Mouse (Mus musculus) spleen, postnatal 10 days (tissue): ENCODE measurements around the gene Elmo3.
A peak's percentile ranks its signal among the peaks of the same experiment; 100 is the strongest.

Experiments used
- DNase-seq, 2 experiments: peaks; one replicate each; pipeline ENCODE4 v3.0.0; 2021 to 2022; ENCODE audit warnings: low spot score in 2 of 2

Elmo3 gene

GRCm38 (mm10) chr8:105298351-105299252 is 6.8 kb upstream of the Elmo3 start:
- peak; percentile 59 to 63 for DNase-seq

- DNase-seq: peak; percentile 77 to 87
Measured at GRCm38 (mm10) chr8:105299962-105300361, 5.4 kb upstream of the Elmo3 start.

DNA sequence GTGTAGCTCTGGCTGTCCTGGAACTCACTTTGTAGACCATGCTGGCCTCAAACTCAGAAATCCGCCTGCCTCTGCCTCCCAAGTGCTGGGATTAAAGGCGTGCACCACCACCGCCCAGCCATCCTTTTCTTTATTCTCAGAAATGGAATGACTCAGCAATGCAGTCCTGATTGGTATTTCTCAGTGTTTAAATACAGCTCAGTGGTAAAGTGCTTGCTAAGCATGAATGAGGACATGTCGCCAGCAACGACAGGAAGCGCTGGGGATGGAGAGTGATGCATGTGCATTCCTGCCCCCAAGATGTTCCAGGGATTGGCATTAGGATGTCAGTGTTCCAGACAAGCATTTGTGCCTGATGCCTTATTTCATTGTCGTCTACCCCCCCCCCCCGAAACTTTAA is 2.0 kb upstream of the Elmo3 start:
- DNase-seq: no peak

DNA sequence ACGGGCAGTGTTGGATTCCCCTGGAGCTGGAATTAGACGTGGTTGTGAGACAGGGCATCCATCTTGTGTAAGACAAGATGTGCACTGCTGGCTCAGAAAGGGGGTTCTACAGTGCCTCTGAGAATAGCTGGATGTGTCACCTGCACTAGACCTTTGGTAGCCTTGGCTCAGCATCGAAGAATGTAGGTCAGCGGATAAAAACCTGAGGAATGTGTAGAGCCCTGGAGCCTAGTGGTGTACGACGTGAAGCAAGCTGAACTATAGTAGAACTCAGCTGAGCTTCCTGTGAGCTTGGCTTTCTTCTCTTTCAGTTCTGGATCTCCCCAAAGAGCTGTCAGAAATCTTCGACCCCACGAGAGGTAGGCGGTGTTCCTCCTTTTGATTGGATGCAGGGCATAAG is 1.5 kb upstream of the Elmo3 start:
- DNase-seq: no peak

- DNase-seq: peak in 1 of 2 experiments; percentile 40
Measured at GRCm38 (mm10) chr8:105304325-105305210, 833 bp upstream of the Elmo3 start.

GRCm38 (mm10) chr8:105306146-105306691 is 818 bp downstream of the Elmo3 start:
- no peak for DNase-seq

- no peak for DNase-seq
Measured at GRCm38 (mm10) chr8:105307670-105308069, 2.3 kb downstream of the Elmo3 start.

GRCm38 (mm10) chr8:105308428-105308827 is 3.0 kb downstream of the Elmo3 start:
- DNase-seq: no peak

DNA sequence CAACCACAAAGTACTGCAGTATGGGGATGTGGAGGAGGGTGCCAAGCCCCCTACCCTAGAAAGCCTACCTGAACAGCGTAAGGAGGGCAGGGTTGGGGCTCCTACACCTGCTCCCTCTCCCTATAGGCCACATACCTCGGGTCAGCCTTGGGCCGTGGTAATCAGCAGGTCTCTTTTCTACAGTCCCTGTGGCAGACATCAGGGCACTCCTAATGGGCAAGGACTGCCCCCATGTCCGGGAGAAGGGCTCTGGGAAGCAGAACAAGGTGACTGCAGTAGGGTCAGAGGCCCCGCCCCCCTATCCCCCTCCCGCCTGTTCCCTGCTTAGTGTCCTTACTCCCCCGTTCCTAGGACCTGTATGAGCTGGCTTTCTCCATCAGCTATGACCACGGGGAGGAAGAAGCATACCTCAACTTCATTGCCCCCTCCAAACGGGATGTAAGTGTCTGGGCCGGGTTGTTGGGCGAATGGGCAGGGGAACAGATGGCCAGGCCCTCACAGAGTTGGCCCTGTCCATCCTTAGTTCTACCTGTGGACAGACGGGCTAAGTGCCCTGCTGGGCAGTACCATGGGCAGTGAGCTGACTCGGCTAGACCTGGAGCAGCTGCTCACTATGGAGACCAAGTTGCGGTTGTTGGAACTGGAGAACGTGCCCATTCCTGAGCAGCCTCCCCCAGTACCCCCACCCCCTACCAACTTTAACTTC is 3.9 kb downstream of the Elmo3 start:
- no peak for DNase-seq

DNA sequence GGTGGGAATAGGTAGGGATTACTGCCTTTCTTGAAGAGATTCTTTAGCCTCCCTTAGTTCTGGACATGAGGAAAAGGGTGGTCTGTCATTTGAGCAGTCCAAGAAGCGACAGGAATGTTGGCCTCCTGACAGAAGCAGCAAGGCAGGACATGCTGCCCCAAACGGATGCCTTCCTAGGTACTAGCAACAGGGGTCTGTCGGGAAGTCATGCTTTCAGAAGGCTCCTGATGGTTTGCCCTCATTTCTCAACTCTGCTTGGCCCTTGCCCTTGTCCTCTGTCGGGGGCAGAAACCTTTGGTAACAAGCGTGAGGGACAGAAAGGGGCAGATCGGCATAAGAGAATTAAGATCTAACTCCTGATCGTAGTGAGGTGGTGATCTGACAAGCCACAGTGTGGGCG is 4.7 kb downstream of the Elmo3 start:
- DNase-seq: no peak

- no peak for DNase-seq
Measured at GRCm38 (mm10) chr8:105311718-105312117, 6.3 kb downstream of the Elmo3 start.

DNA sequence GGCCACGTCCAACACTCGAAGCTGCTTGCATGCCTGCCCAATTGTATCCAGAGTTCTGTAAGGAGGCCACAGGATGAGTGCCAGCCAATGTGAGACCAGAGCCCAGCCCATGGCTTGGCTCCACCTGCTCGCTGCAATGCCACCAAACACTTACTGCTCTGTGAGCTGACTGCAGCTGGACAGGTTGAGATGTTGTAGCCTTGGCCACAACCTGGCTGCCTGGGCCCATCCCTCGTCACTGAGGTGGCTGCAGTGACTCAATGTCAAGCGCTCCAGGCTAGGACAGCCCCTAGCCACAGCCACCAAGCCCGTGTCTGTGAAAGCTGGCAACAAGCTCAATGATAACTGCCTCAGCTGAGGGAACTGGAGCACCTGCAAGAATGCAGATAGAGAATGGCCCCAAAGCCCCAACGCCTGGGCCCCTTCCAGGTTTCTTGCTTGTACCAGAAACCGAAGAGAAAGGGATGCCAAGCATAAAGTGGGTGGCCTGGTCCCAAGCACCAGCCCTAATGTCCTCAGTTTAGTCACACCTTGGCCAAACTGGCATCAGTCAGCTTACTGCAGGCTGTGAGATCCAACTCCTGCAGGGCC is 7.6 kb downstream of the Elmo3 start:
- DNase-seq: no peak

- no peak for DNase-seq
Measured at GRCm38 (mm10) chr8:105313622-105314402, 8.4 kb downstream of the Elmo3 start.

- no peak for DNase-seq
Measured at GRCm38 (mm10) chr8:105315073-105315769, 9.8 kb downstream of the Elmo3 start.

- no peak for DNase-seq
Measured at GRCm38 (mm10) chr8:105317941-105318340, 12.5 kb downstream of the Elmo3 start.

- no peak for DNase-seq
Measured at GRCm38 (mm10) chr8:105318662-105319190, 13.3 kb downstream of the Elmo3 start.

GRCm38 (mm10) chr8:105323183-105323582 is 17.8 kb downstream of the Elmo3 start:
- peak; percentile 58 to 59 for DNase-seq

DNA sequence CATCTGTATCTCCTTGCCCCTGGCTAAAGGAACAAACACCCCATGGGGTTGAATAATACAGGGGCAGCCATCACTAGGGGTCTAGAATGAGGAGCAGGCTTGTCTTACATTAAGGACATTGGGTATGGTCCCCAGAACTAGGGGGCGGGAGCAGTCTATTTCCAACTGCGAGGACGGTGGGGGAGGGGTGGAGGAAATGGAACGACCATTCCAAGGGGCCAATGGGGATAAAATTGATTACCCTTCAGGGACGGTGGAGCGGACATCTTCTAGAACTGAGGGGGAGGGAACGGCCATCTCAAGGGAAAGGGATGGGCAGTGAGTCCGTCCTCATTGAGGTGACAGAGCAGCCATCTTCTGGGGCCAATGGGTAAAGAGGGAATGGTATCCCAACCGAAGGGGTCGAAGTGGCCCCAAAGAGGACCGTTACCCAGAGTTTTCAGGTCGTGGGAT is 20.3 kb downstream of the Elmo3 start:
- no peak for DNase-seq

- DNase-seq: peak; percentile 98 to 99
Measured at GRCm38 (mm10) chr8:105326141-105326672, 20.8 kb downstream of the Elmo3 start, which contains the start of the genes Lrrc29 and Tmem208. Gene Lrrc29, minus strand, starts transcription at chr8:105326278. Gene Tmem208, plus strand, starts transcription at chr8:105326354.
